Mouse (Mus musculus) telencephalon, adult 2 months (tissue): Measurements from ENCODE around the gene Glrx3.
A peak's percentile ranks its signal among the peaks of the same experiment; 100 is the strongest.
"Not testable (repeated sequence)": the region's sequence is repeated elsewhere in the genome, so short reads cannot be mapped to it uniquely, and the experiment has no call there.

Experiments
- DNase-seq: peaks from one replicate; pipeline ENCODE4 v3.0.0-alpha.2; 2011; ENCODE audit warnings: low read depth, low spot score

The Glrx3 gene

GRCm38 (mm10) chr7:137437440-137438178 lies at the start of gene Glrx3:
Gene Glrx3 (plus strand): TSS chr7:137437614.
- peak; percentile 85 for DNase-seq

- no peak for DNase-seq
These were observed 49.6 kb upstream of the Glrx3 start for GRCm38 (mm10) chr7:137387863-137388262.

GRCm38 (mm10) chr7:137395421-137395820 lies 42.0 kb upstream of the Glrx3 start:
- no peak for DNase-seq

GRCm38 (mm10) chr7:137397361-137397910 lies 40.0 kb upstream of the Glrx3 start:
- no peak for DNase-seq

- DNase-seq: no peak
These were observed 38.4 kb upstream of the Glrx3 start for GRCm38 (mm10) chr7:137398973-137399372.

GRCm38 (mm10) chr7:137404146-137404545 lies 33.3 kb upstream of the Glrx3 start:
- DNase-seq: no peak

GRCm38 (mm10) chr7:137407428-137408058 lies 29.9 kb upstream of the Glrx3 start:
- DNase-seq: no peak

GRCm38 (mm10) chr7:137410337-137411197 lies 26.8 kb upstream of the Glrx3 start, which contains the start of gene 9430038I01Rik:
Gene 9430038I01Rik (minus strand): TSS chr7:137410762.
- peak; percentile 96 for DNase-seq

GRCm38 (mm10) chr7:137414710-137415109 lies 22.7 kb upstream of the Glrx3 start:
- no peak for DNase-seq

- no peak for DNase-seq
These were observed 16.9 kb upstream of the Glrx3 start for GRCm38 (mm10) chr7:137420550-137420949.

- DNase-seq: no peak
These were observed 16.2 kb upstream of the Glrx3 start for GRCm38 (mm10) chr7:137421236-137421635.

- DNase-seq: no peak
These were observed 10.7 kb upstream of the Glrx3 start for GRCm38 (mm10) chr7:137426693-137427092.

- DNase-seq: no peak
These were observed 5.4 kb upstream of the Glrx3 start for GRCm38 (mm10) chr7:137431769-137432603.

GRCm38 (mm10) chr7:137436901-137437300 lies 513 bp upstream of the Glrx3 start:
- no peak for DNase-seq

- DNase-seq: peak; percentile 50
These were observed 751 bp downstream of the Glrx3 start for GRCm38 (mm10) chr7:137438179-137438550.

- DNase-seq: not testable (repeated sequence)
These were observed 1.5 kb downstream of the Glrx3 start for GRCm38 (mm10) chr7:137438962-137439361.

- no peak for DNase-seq
These were observed 5.5 kb downstream of the Glrx3 start for GRCm38 (mm10) chr7:137442951-137443350.

- DNase-seq: no peak
These were observed 7.9 kb downstream of the Glrx3 start for GRCm38 (mm10) chr7:137445321-137445720.

- DNase-seq: no peak
These were observed 24.0 kb downstream of the Glrx3 start for GRCm38 (mm10) chr7:137461396-137461795.

- DNase-seq: peak; percentile 12
These were observed 30.8 kb downstream of the Glrx3 start for GRCm38 (mm10) chr7:137468174-137468573.
